Mouse (Mus musculus) bone marrow macrophage, adult 2 months (primary cell): ENCODE data around the gene Ap1s1.

Experiments used
- CTCF ChIP-seq: IDR thresholded peaks from 2 replicates; pipeline ENCODE4 v1.5.1; 2012; ENCODE audit warnings: low read depth, mild to moderate bottlenecking, low read length, moderate library complexity
- POLR2A ChIP-seq: IDR thresholded peaks from 2 replicates; pipeline ENCODE4 v1.6.1; 2012; ENCODE audit warnings: mild to moderate bottlenecking, low read depth, low read length, borderline replicate concordance

- TF ChIP-seq POLR2A, result no peak
- TF ChIP-seq CTCF, result no peak
These were observed 56.1 kb downstream of the Ap1s1 start for GRCm38 (mm10) chr5:136989801-136990200.
